Mouse (Mus musculus) neural tube, embryonic 15.5 days (tissue): ENCODE measurements around the gene Cdc5l. TPM values are rescaled to one million over a fixed set of nuclear protein-coding genes. Genes with fewer than 3 reads are reported as not detected.
"Not testable (repeated sequence)": the region's sequence is repeated elsewhere in the genome, so short reads cannot be mapped to it uniquely, and the experiment has no call there.

Experiments
- ATAC-seq: fragments of 200-750 bp; cut with Nextera tagmentation; 2 replicates; pipeline ENCODE4 v1.8.0; 2017; ENCODE audit warnings: mild to moderate bottlenecking, moderate TSS enrichment, moderate library complexity; ENCODE audit not compliant: low FRiP score
- H3K27ac ChIP-seq: fragments of 300-500 bp; sonication (generic); replicated peaks from 2 replicates; pipeline ENCODE4 v1.5.1; 2015; ENCODE audit warnings: mild to moderate bottlenecking, inconsistent platforms
- H3K27me3 ChIP-seq: fragments of 300-500 bp; sonication (generic); replicated peaks from 2 replicates; pipeline ENCODE4 v1.6.1; 2015; ENCODE audit warnings: inconsistent platforms
- H3K36me3 ChIP-seq: fragments of 300-500 bp; sonication (generic); 2 replicates; pipeline ENCODE4 v1.6.1; 2015; ENCODE audit warnings: inconsistent platforms
- H3K4me1 ChIP-seq: fragments of 300-500 bp; sonication (generic); 2 replicates; pipeline ENCODE4 v1.6.1; 2015; ENCODE audit warnings: inconsistent platforms
- H3K4me2 ChIP-seq: fragments of 300-500 bp; sonication (generic); 2 replicates; pipeline ENCODE4 v1.6.1; 2015; ENCODE audit warnings: inconsistent platforms, mild to moderate bottlenecking, moderate library complexity
- H3K4me3 ChIP-seq: fragments of 300-500 bp; sonication (generic); replicated peaks from 2 replicates; pipeline ENCODE4 v1.5.1; 2015; ENCODE audit warnings: mild to moderate bottlenecking, inconsistent platforms
- H3K9ac ChIP-seq: fragments of 300-500 bp; sonication (generic); replicated peaks from 2 replicates; pipeline ENCODE4 v1.6.1; 2015; ENCODE audit warnings: mild to moderate bottlenecking, inconsistent platforms
- H3K9me3 ChIP-seq: fragments of 300-500 bp; sonication (generic); replicated peaks from 2 replicates; pipeline ENCODE4 v1.6.1; 2016; ENCODE audit warnings: inconsistent platforms
- WGBS: fragments of 180-500 bp; shearing (Covaris S2); methylation state at CpG from one replicate; pipeline ENCODE4 v1.1.7; 2015; ENCODE audit warnings: mixed read lengths; 5-methylcytosine and 5-hydroxymethylcytosine counted together
- polyA plus RNA-seq: library from polyadenylated mRNA; unstranded; fragments of >200 nt; fragmentation: Nextera tagmentation; extraction: Ambion mirVana; gene quantifications from 2 replicates; pipeline ENCODE4 v1.2.1, GENCODE M21; 2015

The Cdc5l gene
- polyA plus RNA-seq, 1 experiment from 2014 or later, result 57.1 TPM

DNA sequence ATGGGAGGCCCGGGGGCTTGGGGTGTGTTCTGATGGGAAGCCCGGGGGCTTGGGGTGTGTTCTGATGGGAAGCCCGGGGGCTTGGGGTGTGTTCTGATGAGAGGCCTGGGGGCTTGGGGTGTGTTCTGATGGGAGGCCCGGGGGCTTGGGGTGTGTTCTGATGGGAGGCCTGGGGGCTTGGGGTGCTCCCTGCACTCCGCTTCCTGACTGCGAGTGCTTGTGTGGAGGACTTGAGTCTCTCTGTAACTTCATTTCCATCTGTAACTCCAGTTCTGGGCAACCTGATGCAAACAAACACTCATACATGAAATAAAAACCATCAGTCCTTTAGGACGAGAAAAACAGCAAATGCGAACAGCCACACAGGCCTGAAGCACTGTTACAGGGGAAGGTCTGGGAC, 25.5 kb upstream of the Cdc5l start:
- H3K36me3 ChIP-seq, result no peaks in the 10 kb centered on the region
- H3K4me3 ChIP-seq, result no peak overlapping the region
- no peaks in the 10 kb centered on the region for H3K27me3 ChIP-seq
- no peak overlapping the region for H3K9ac ChIP-seq
- peaks cover 7% of the 10 kb centered on the region for H3K4me1 ChIP-seq
- no peak for ATAC-seq
- H3K27ac ChIP-seq, result no peak overlapping the region
- no peak overlapping the region for H3K4me2 ChIP-seq
- WGBS, result 91% methylated on average over 8 of the region's 8 CpGs
- no peaks in the 10 kb centered on the region for H3K9me3 ChIP-seq

DNA sequence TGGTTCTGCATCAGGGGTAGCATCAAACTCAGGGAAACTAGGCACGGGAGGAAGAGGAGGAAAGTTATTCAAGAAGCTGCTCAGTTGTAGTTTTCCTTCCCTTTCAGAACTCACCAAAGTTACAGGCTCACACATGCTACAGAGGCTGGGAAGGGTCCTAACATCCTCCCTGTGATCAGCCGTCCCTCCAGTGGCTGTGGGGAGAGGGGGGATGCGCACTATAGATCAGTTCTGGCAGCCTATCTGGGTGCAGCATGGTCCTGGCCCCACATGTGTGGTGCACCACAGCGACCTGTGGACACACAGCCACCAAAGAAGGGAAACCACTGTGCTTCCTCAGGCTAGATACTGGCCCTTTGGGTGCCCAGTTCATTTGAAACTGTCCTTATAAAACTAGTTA, 25.0 kb upstream of the Cdc5l start:
- Histone ChIP-seq H3K4me2 (no peak overlapping the region), H3K36me3 (no peaks in the 10 kb centered on the region), H3K9ac (no peak overlapping the region), H3K4me1 (peaks cover 7% of the 10 kb centered on the region), H3K9me3 (no peaks in the 10 kb centered on the region), H3K4me3 (no peak overlapping the region), H3K27ac (no peak overlapping the region), H3K27me3 (no peaks in the 10 kb centered on the region)
- no peak for ATAC-seq
- 90% methylated on average over 4 of the region's 4 CpGs for WGBS

- H3K27ac ChIP-seq, result no peak overlapping the region
- 91% methylated on average over 5 of the region's 5 CpGs for WGBS
These were observed 23.9 kb upstream of the Cdc5l start for GRCm38 (mm10) chr17:45457487-45457886.

GRCm38 (mm10) chr17:45456260-45457152, 23.0 kb upstream of the Cdc5l start:
- peak overlapping the region; percentile 11; the same call in 1 of the 2 replicates for H3K4me2 ChIP-seq
- ATAC-seq, result no peak
- no peaks in the 10 kb centered on the region for H3K36me3 ChIP-seq
- WGBS, result 36% methylated on average over 13 of the region's 13 CpGs
- peak overlapping the region; percentile 51 for H3K27ac ChIP-seq
- H3K4me1 ChIP-seq, result peaks cover 7% of the 10 kb centered on the region
- H3K9me3 ChIP-seq, result no peaks in the 10 kb centered on the region
- H3K9ac ChIP-seq, result no peak overlapping the region
- no peak overlapping the region for H3K4me3 ChIP-seq
- H3K27me3 ChIP-seq, result no peaks in the 10 kb centered on the region

More at GRCm38 (mm10) chr17:45457487-45457886, 23.9 kb upstream of the Cdc5l start:
- peaks cover 7% of the 10 kb centered on the region for H3K4me1 ChIP-seq
- no peak overlapping the region for H3K4me3 ChIP-seq
- ATAC-seq, result no peak
- no peak overlapping the region for H3K4me2 ChIP-seq
- H3K36me3 ChIP-seq, result no peaks in the 10 kb centered on the region
- no peaks in the 10 kb centered on the region for H3K9me3 ChIP-seq
- H3K27me3 ChIP-seq, result no peaks in the 10 kb centered on the region
- H3K9ac ChIP-seq, result no peak overlapping the region

DNA sequence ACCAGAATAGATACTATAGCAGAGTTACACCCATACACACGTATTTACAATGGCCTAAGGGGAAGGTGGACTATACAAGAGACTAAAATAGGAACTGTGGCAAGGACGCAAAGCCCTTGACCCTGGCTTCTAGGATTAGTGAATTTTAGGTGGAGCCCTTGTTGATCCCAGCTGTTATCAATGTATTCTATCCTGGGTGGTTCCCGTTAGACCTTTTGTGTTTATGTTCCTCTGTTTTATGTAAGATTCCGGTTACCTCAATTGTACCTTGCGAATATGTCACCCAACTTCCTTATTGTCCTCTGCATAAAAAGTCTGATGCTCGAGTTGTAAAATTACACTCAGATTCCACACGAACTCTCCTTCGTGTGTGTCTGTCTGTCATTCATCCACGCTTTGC, 22.2 kb upstream of the Cdc5l start:
- H3K4me3 ChIP-seq, result not testable (repeated sequence)
- 89% methylated on average over 9 of the region's 9 CpGs for WGBS

DNA sequence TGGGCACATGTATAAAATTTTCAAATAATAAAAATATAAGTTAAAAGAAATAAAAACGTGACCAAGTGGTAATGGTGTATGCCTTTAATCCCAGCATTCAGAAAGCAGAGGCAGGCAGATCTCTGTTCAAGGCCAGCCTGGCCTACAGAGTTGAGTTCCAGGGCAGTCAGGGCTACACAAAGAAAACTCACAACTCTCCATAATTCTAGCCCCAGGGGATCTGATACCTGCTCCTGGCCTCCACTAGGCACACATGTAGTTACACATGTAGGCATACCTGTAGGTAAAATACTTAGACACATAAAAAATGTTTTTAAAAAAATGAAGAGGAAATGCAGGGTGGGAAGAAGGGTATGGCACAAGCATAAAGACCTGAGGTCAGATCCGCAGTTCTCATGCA, 21.3 kb upstream of the Cdc5l start:
- Histone ChIP-seq H3K27me3 (no peaks in the 10 kb centered on the region), H3K9me3 (no peaks in the 10 kb centered on the region), H3K36me3 (no peaks in the 10 kb centered on the region), H3K27ac (no peak overlapping the region), H3K4me3 (no peak overlapping the region), H3K4me2 (no peak overlapping the region), H3K4me1 (peaks cover 7% of the 10 kb centered on the region), H3K9ac (no peak overlapping the region)
- ATAC-seq, result no peak
- 88% methylated on average over 2 of the region's 2 CpGs for WGBS

More for the DNA sequence above, 22.2 kb upstream of the Cdc5l start:
- ATAC-seq, H3K9me3 ChIP-seq, H3K27ac ChIP-seq, H3K4me2 ChIP-seq, H3K4me1 ChIP-seq, H3K9ac ChIP-seq, H3K36me3 ChIP-seq, H3K27me3 ChIP-seq: not testable (repeated sequence)

DNA sequence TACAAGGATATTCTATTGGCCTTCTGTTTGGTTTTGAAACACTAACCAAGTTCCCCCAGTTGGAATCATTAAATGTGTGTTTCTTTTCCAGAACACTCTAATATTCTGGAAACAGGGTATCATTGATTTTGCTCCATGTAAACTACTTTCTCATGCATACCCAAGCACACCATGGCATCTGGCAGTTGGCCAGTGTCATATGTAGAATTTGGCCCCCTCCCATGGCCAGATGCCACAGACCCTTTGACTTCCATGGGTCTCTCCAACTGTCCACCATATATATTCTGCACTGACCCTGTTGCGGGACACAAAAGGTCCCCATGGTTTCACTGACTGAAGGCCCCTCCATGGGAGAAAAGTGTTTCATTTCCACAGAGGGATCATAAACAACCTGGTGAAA, 18.7 kb upstream of the Cdc5l start:
- Histone ChIP-seq H3K27ac (no peak overlapping the region), H3K9ac (no peak overlapping the region), H3K4me3 (no peak overlapping the region), H3K4me2 (no peak overlapping the region), H3K27me3 (no peaks in the 10 kb centered on the region), H3K36me3 (no peaks in the 10 kb centered on the region), H3K4me1 (peaks cover 7% of the 10 kb centered on the region), H3K9me3 (no peaks in the 10 kb centered on the region)
- ATAC-seq, result no peak
- WGBS, result 88% methylated on average over 1 of the region's 1 CpGs

DNA sequence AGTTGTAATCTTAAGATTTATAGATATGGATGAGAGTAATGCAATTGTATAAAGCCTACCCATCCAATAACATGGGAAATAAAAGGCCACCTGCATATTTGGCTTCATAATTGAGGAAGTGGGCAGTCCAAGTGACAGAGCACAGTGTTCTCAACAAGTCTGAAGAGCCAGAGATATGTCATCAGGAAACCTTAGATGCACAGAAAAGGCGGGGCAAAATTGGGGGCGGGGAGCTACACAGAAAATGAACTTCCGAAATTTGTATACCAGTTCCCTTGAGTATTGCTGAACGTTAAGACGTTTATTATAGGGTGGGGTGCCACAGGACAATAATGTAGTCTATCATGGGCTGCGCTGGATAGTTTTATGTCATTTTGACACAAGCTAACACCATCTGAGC, 16.6 kb upstream of the Cdc5l start:
- Histone ChIP-seq H3K36me3 (0 out of 2 replicates have a peak, but pooled peaks cover 2% of the 10 kb centered on the region), H3K9ac (no peak overlapping the region), H3K4me3 (no peak overlapping the region), H3K9me3 (no peaks in the 10 kb centered on the region), H3K4me1 (no peaks in the 10 kb centered on the region), H3K27me3 (no peaks in the 10 kb centered on the region), H3K4me2 (no peak overlapping the region), H3K27ac (no peak overlapping the region)
- no peak for ATAC-seq
- WGBS, result 93% methylated on average over 6 of the region's 6 CpGs

DNA sequence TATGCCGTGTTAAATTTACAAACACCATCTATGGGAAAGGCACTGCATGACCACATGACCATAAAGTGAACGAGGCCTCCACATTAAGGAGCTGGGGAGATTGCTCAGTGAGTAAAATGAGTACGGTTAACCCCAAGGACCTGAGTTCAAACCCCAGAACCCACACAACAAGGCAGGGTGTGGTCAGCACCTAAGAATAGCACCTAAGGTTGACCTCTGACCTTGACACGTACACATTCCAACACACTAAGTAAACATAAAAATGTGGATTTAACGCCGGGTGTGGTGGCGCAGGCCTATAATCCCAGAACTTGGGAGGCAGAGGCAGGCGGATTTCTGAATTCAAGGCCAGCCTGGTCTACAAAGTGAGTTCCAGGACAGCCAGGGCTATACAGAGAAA, 16.0 kb upstream of the Cdc5l start:
- Histone ChIP-seq H3K36me3 (0 out of 2 replicates have a peak, but pooled peaks cover 2% of the 10 kb centered on the region), H3K4me1 (no peaks in the 10 kb centered on the region), H3K27ac (no peak overlapping the region), H3K27me3 (no peaks in the 10 kb centered on the region), H3K9ac (no peak overlapping the region), H3K4me3 (no peak overlapping the region), H3K4me2 (no peak overlapping the region), H3K9me3 (no peaks in the 10 kb centered on the region)
- no peak for ATAC-seq
- 97% methylated on average over 8 of the region's 8 CpGs for WGBS

GRCm38 (mm10) chr17:45447063-45447462, 13.5 kb upstream of the Cdc5l start:
- Histone ChIP-seq H3K9me3 (no peaks in the 10 kb centered on the region), H3K27ac (no peak overlapping the region), H3K27me3 (no peaks in the 10 kb centered on the region), H3K4me3 (no peak overlapping the region), H3K9ac (no peak overlapping the region), H3K36me3 (0 out of 2 replicates have a peak, but pooled peaks cover 2% of the 10 kb centered on the region), H3K4me2 (no peak overlapping the region), H3K4me1 (no peaks in the 10 kb centered on the region)
- ATAC-seq, result no peak
- 87% methylated on average over 2 of the region's 2 CpGs for WGBS

- Histone ChIP-seq H3K9me3 (no peaks in the 10 kb centered on the region), H3K27ac (no peak overlapping the region)
- no peak for ATAC-seq
These were observed 12.4 kb upstream of the Cdc5l start for GRCm38 (mm10) chr17:45445923-45446322.

DNA sequence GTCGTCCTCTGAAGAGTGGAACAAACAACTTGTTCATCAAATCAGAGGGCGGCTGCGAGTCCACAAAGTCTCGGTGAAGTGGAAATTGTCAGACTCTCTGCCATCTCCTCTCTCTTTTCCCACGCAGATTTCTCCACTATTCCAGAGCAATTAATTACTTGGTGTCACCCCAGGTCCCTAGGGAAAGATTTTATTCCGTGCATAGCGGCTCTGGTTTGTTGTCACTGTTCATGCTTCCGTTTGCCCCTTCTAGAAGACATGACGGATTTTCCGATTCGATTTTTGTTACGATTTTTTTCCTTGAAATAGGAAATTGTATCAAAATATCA, 689 bp upstream of the Cdc5l start:
- Histone ChIP-seq H3K27me3 (no peaks in the 10 kb centered on the region), H3K9me3 (no peaks in the 10 kb centered on the region), H3K4me3 (peak overlapping the region; percentile 89), H3K27ac (peak overlapping the region; percentile 96), H3K4me1 (peaks cover 31% of the 10 kb centered on the region), H3K36me3 (peaks cover 2% of the 10 kb centered on the region; the same call in 1 of the 2 replicates), H3K9ac (peak overlapping the region; percentile 84), H3K4me2 (peak overlapping the region; percentile 87)
- WGBS, result 7% methylated on average over 12 of the region's 12 CpGs
- no peak for ATAC-seq

More at GRCm38 (mm10) chr17:45445923-45446322, 12.4 kb upstream of the Cdc5l start:
- Histone ChIP-seq H3K4me2 (no peak overlapping the region), H3K27me3 (no peaks in the 10 kb centered on the region), H3K4me3 (no peak overlapping the region), H3K36me3 (peaks cover 9% of the 10 kb centered on the region; the same call in 1 of the 2 replicates), H3K9ac (no peak overlapping the region), H3K4me1 (no peaks in the 10 kb centered on the region)
- 86% methylated on average over 4 of the region's 4 CpGs for WGBS
